Mouse (Mus musculus): ENCODE results near the gene Ccl6.

Gene Ccl6

DNA sequence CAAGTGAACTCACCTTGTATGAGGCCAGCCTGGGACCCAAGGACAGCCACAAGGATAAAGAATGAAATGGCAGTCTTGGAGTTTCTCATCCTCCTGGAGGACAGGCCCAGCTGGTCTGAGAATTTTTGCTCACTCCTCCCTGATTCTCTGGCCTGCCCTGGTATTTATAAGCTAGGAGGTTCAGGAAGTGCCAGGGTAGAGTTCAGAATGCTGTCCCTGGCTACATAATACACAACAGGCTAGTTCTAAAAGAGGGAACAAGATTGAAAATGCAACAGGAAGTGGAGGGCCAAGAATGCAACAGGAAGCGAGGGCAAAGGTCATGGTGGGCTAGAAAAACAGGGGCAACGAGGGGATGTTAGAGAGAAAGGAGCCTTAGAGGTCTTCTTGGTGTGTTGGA lies at the start of gene Ccl6:
TSS of gene Ccl6 (minus strand) at position 235 of the 400 bp plus-strand sequence.
- no peak for DNase-seq (ENCODE audit: low spot score)

- no peak for DNase-seq (ENCODE audit: low spot score)
Measured at GRCm38 (mm10) chr11:83641216-83641615, 48.3 kb upstream of the Ccl6 start.

GRCm38 (mm10) chr11:83640141-83640540 lies 47.3 kb upstream of the Ccl6 start:
- DNase-seq (ENCODE audit: low spot score), result no peak

- no peak for DNase-seq (ENCODE audit: low spot score)
Measured at GRCm38 (mm10) chr11:83639533-83639932, 46.6 kb upstream of the Ccl6 start.

DNA sequence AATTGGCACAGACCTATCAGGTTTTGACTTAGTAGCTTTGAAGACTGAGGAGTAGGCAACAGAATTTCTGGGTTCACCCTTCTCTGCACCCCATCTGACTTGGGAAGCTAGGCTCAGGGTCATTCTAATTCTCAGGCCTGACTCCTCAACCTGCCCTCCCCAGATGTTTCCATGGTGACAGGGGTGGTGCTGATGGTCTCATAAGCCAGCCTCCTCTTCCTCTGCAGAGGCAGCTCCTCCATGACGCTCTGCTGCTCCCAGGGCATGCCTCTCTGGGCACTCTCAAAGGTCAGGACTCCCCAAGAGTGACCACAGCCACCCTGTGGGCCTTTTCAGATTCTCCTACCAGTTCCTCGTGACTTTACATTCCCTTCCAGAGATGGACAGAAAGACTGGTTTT lies 46.0 kb upstream of the Ccl6 start:
- no peak for DNase-seq (ENCODE audit: low spot score)

- DNase-seq (ENCODE audit: low spot score), result no peak
Measured at GRCm38 (mm10) chr11:83636742-83637235, 43.9 kb upstream of the Ccl6 start.

GRCm38 (mm10) chr11:83634898-83635297 lies 42.0 kb upstream of the Ccl6 start:
- no peak for DNase-seq (ENCODE audit: low spot score)

DNA sequence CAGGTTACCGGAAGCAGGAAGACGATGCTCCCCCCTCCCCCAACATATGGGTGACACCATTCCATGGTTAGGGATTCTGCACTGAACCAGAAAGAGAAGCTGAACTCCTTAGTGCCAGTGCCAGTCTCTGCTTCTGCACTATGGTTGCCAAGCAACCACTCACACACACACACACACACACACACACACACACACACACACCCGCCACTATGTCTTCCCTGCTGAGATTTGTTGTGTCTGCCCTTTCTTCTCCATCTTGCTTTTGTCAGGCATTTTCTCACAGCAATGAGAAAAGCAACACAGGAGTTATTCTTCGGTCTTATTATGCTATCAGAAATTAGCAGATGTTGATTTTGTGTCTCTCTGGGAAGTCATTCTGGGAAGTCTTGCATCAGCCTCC lies 41.5 kb upstream of the Ccl6 start:
- DNase-seq (ENCODE audit: low spot score), result no peak

- no peak for DNase-seq (ENCODE audit: low spot score)
Measured at GRCm38 (mm10) chr11:83632744-83633143, 39.9 kb upstream of the Ccl6 start.

DNA sequence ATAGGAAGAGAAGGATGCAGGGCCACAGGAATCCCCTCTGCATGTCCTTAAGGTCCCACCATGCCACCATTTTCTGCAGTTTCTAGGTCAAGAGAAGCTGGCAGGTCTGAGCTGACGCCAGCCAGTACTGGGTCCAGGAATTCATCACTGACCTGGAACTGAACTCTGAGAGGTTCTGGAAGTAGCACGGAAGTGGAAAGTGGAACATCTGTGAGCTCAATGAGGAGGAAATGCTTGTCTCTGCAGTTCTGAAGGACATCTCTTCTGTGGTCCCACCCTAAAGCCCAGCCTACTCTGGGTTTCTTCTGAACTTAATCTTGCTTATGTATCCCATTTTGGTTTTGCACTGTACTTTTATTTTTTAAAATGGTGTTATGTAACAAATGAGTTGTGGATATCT lies 38.2 kb upstream of the Ccl6 start:
- no peak for DNase-seq (ENCODE audit: low spot score)

GRCm38 (mm10) chr11:83630630-83631029 lies 37.7 kb upstream of the Ccl6 start:
- DNase-seq (ENCODE audit: low spot score), result no peak

GRCm38 (mm10) chr11:83628808-83629207 lies 35.9 kb upstream of the Ccl6 start:
- no peak for DNase-seq (ENCODE audit: low spot score)

DNA sequence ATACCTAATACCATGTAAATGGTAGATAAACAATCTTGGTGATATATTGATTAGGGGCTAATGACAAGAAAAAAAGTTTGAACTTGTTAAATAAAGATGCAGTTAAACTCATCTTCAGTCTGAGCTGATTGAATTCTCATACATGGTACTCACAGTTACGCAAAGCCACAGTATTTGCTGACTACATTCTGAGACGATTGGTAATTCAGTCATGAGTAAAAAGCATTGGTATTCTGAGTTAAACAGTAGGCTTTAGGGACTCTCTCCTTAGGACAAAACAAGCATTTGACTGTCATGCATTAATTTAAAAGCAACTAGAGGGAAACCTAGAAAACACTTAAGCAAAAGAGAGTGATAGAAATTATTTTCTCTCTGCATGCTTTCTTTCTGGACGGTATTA lies 30.7 kb upstream of the Ccl6 start:
- no peak for DNase-seq (ENCODE audit: low spot score)

DNA sequence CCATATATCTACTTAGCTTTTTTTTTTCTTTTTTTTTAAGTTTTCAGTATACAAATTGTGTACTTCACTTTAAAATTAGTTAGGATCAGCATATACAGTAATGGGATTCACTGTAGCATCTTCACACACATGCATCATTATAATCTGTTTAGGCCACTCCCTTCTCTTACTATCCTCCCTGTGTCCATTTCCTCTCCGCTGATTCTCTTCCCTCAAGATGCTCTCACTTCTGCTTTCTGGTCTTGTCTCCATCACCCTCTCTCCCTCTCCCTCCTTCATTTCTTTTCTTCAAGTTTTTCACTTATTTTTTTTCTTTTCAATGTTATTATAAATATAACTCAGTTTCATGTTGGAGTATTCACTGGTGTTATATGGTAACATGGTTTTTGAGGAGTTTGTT lies 26.1 kb upstream of the Ccl6 start:
- no peak for DNase-seq (ENCODE audit: low spot score)

DNA sequence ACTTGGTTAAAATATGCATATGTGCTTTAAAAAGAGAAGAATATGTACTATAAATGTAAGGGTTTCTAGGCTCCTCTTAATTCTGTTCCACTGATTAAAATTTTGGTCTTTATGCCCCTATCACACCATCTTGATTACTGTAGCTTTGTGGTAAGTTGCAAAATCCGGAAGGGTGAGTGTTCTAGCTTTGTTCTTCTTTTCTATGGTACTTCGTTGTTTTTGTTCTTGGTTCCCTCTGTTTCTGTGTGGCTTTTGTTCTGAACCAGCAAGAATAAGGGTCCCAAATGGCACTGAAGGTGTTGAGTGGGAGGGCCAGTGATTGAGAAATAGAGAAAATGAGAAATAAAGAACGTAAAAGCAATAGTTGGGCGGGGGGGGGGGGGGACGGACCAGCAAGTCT lies 25.4 kb upstream of the Ccl6 start:
- DNase-seq (ENCODE audit: low spot score), result no peak

- DNase-seq (ENCODE audit: low spot score), result no peak
Measured at GRCm38 (mm10) chr11:83616586-83616985, 23.7 kb upstream of the Ccl6 start.

DNA sequence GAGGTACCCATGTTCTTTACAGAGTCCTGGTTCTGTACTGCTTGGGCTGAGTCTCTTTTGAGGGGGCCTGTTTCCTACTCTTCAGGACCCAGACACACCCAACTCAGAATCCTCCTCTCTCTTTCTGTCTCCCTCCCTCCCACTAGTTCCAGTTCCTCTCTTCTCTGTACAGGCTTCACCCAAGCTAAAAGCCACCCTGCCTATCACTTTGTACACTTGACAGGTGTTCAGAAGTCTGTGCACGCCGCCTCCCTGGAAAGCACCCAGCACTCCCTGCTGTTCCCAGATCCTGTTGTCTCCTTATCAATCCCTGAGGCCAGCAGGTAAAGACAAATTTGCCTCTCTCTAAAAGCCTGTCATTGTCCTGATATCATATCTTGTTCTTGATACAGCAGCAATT lies 18.0 kb upstream of the Ccl6 start:
- DNase-seq (ENCODE audit: low spot score), result no peak

- DNase-seq (ENCODE audit: low spot score), result no peak
Measured at GRCm38 (mm10) chr11:83606396-83606795, 13.5 kb upstream of the Ccl6 start.

GRCm38 (mm10) chr11:83605535-83605934 lies 12.6 kb upstream of the Ccl6 start:
- DNase-seq (ENCODE audit: low spot score), result no peak

- no peak for DNase-seq (ENCODE audit: low spot score)
Measured at GRCm38 (mm10) chr11:83604698-83605097, 11.8 kb upstream of the Ccl6 start.

- DNase-seq (ENCODE audit: low spot score), result no peak
Measured at GRCm38 (mm10) chr11:83603399-83603798, 10.5 kb upstream of the Ccl6 start.

DNA sequence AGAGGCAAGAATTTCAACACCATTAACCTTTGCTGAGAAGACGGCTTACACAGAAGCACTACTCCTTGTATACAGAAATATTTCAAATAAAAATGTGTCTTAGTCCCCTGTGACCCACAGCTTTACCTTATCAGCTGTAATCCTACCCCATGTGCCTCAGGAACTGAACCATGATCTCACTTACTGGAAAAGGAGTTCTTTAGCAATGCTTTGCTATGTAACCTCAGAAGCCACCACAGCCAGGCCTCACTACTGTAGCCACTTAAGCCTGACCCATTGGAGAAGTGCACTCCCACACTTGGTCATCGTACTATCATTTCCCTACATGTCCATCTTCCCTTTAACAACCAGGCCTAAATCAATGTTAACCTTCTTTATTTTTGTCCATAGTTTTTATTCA lies 7.7 kb upstream of the Ccl6 start:
- no peak for DNase-seq (ENCODE audit: low spot score)

- DNase-seq (ENCODE audit: low spot score), result no peak
Measured at GRCm38 (mm10) chr11:83598991-83599390, 6.1 kb upstream of the Ccl6 start.

DNA sequence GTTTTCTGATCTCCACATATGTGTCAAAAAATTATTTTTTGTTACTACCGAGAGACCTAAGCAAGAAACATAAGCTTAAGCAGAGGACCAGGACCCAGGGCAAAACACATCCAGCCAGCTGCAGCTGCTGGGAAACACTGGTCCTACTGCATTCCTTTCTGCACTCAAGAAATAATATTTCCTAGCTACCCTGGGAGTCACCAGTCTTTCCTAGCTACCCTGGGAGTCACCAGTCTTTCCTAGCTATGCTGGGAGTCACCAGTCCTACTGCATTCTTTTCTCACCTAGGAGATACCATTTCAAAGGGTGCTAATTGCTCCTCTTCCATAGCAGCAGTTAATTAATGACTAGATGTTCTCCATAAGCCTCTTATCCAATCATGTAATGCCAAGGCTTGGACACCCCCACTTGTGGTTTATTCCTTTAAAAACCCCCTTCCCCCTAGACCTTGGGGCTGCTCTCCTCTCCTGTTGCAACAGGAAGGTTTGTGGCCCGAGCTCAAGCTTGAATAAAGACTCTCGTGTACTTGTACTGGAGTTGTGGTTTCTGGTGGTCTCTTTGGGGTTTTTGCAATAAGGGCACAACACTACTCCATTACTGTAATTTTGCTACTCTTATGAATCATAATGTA lies 5.4 kb upstream of the Ccl6 start:
- DNase-seq (ENCODE audit: low spot score), result no peak

DNA sequence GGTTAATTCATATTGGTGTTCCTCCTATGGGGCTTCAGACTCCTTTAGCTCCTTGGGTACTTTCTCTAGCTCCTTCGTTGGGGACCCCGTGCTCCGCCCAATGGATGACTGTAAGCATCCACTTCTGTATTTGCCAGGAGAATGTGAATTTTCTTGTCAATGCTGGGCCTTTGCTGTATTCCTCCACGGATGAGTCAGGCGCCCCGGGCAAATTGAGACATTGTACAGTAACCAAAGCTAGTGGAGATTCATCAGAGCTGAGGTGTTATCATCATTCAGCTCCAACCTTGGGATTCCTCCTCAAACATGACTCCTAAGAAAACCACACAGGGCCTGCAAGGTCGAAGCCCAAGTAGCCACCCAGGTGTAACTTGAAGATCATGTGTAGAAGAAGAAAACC lies 4.9 kb upstream of the Ccl6 start:
- no peak for DNase-seq (ENCODE audit: low spot score)

Measured in testis, postnatal 10 days (tissue).